Mouse (Mus musculus): ENCODE measurements at regions not wholly inside any gene's neighbourhood (a gene's known extent, or its start where the extent isn't known, plus 50 kb on each side); places are given as distances from the start of the nearest gene placed in this dataset.

DNA sequence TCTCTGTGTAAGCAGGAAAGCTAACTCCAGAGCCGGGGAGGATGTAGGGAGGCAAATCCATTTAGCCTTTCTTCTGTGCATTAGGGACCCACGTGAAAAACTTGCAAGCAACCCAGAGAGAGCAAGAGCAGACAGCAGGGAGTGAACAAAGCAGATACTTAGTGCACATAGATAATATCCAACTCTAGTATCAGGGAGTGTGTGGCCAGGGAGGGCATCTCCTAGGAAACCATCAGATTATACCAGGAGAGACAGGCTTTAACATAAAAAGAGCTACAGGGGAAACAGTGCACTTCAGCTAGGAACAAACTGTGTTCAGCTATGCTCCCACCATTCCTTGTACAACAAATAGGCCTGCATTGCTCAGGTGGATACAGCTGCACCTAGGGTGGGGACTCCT is 230.7 kb upstream of the Apob start:
- TF ChIP-seq CTCF (IDR thresholded peaks at IDR 0.05; ENCODE audit: low read depth, low read length) (no peak), POLR2A (IDR thresholded peaks at IDR 0.05; ENCODE audit: extremely low read depth, insufficient read depth, low read length) (no peak)

All from liver, adult 2 months (tissue).